Mouse (Mus musculus) left cerebral cortex, postnatal 10 days (tissue): ENCODE measurements at regions not wholly inside any gene's neighbourhood (a gene's known extent, or its start where the extent isn't known, plus 50 kb on each side); places are given as distances from the start of the nearest gene placed in this dataset.

Source experiments
- DNase-seq, 2 experiments: peaks; one replicate each; pipeline ENCODE4 v3.0.0; 2021 to 2022; ENCODE audit warnings: low spot score in 2 of 2, mixed read lengths in 1 of 2; ENCODE audit errors: extremely low spot score in 1 of 2
- intact Hi-C: fragments of 180-260 bp; cut with DNase I; formaldehyde crosslinking; loops from one replicate; pipeline ENCODE4 v1.15.1; 2025

DNA sequence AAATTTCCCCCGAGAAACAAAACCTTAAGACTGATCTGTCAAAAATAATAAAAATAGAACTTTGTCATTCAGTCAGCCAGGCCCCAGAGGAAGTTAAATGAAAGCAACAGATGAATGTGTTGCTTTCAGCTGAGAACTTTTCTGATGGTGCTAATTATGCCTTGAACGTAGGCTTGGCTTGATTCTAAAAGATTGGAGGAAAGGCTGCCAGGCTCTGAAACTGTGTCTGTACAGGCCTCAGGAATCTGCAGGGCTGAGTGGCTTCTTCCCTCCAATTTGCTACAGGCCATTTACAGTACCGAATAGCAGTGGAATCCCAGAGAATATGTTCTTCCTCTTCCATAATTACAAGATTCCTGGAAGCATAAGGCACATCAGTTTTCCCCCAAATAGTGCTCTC, 1103.2 kb upstream of the Crim1 start:
- DNase-seq = peak in 1 of 2 experiments; percentile 5
- intact Hi-C loops = no loop called here

- DNase-seq = no peak
- intact Hi-C loops = no loop called here
Measured at GRCm38 (mm10) chr17:77099040-77099589, 1100.9 kb upstream of the Crim1 start.

DNA sequence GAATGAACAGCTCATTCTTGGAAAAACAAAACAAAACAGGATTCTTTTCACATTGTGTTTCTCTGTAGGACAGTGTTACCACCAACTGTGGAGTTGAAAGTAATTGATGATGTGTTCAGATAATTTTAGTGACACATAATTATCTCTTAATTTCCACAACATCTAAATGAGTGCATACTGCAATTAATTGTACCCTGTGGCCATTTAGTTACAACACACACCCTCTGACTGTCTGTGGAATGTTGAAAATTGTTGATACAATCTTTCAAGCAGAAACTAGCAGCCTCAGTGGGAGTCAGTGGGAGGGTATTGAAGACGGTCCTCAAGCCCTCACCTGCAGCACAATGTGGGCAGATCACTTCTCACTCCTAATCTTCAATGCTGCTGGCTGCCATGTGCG, 1084.1 kb upstream of the Crim1 start:
- intact Hi-C loops = no loop called here

GRCm38 (mm10) chr17:77116972-77117371, 1083.1 kb upstream of the Crim1 start:
- no peak for DNase-seq
- intact Hi-C loops = no loop called here

More for the DNA sequence above, 1084.1 kb upstream of the Crim1 start:
- DNase-seq = no peak

DNA sequence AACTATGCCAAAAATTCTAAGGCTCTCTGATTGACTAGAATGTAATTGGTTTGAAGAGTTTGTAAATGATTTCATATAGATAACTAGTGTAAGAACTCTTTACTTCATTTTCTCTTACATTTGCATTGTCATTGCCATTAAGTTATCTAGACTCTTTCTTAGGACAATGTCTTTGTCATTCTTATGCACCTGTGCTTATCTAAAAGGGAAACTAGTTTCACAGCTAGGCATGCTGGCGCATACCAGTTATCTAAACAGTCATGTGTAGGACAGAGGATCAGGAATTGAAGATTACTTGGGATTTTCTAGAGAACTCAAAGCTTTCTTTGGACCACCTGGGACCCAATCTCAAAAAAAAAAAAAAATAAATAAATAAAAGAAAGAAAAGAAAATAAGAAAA, 1081.6 kb upstream of the Crim1 start:
- no peak for DNase-seq
- intact Hi-C loops = no loop called here

GRCm38 (mm10) chr17:77127011-77127410, 1073.0 kb upstream of the Crim1 start:
- DNase-seq = no peak
- intact Hi-C loops = no loop called here
